Mouse (Mus musculus) hindbrain, embryonic 16.5 days (tissue): ENCODE results near the gene Calhm2. TPM values are rescaled to one million over a fixed set of nuclear protein-coding genes. Genes with fewer than 3 reads are reported as not detected.

Source experiments
- ATAC-seq: fragments of 200-750 bp; cut with Nextera tagmentation; 2 replicates; pipeline ENCODE4 v1.8.0; 2017; ENCODE audit warnings: moderate TSS enrichment, moderate library complexity
- H3K27ac ChIP-seq: fragments of 300-500 bp; sonication (generic); 2 replicates; pipeline ENCODE4 v1.5.1; 2014; ENCODE audit warnings: low read depth, mild to moderate bottlenecking, control low read depth, low read length, moderate library complexity
- H3K27me3 ChIP-seq: fragments of 300-500 bp; sonication (generic); replicated peaks from 2 replicates; pipeline ENCODE4 v1.6.1; 2014; ENCODE audit warnings: low read length; ENCODE audit not compliant: control insufficient read depth, insufficient read depth
- H3K36me3 ChIP-seq: fragments of 300-500 bp; sonication (generic); 2 replicates; pipeline ENCODE4 v1.6.1; 2014; ENCODE audit warnings: mild to moderate bottlenecking, low read length, moderate library complexity, mixed read lengths; ENCODE audit not compliant: control insufficient read depth, insufficient read depth
- H3K4me1 ChIP-seq: fragments of 300-500 bp; sonication (generic); 2 replicates; pipeline ENCODE4 v1.6.1; 2014; ENCODE audit warnings: low read depth, low read length; ENCODE audit not compliant: control insufficient read depth, insufficient read depth
- H3K4me2 ChIP-seq: fragments of 300-500 bp; sonication (generic); 2 replicates; pipeline ENCODE4 v1.6.1; 2014; ENCODE audit warnings: mild to moderate bottlenecking, low read length, control low read depth, moderate library complexity
- H3K4me3 ChIP-seq: fragments of 300-500 bp; sonication (generic); 2 replicates; pipeline ENCODE4 v1.5.1; 2014; ENCODE audit warnings: mild to moderate bottlenecking, low read length, control low read depth, moderate library complexity
- H3K9ac ChIP-seq: fragments of 300-500 bp; sonication (generic); 2 replicates; pipeline ENCODE4 v1.6.1; 2014; ENCODE audit warnings: low read depth, mild to moderate bottlenecking, control low read depth, low read length, moderate library complexity
- H3K9me3 ChIP-seq: fragments of 300-500 bp; sonication (generic); 2 replicates; pipeline ENCODE4 v1.6.1; 2014; ENCODE audit warnings: mild to moderate bottlenecking, low read length, moderate library complexity; ENCODE audit not compliant: control insufficient read depth
- WGBS: fragments of 180-500 bp; shearing (Covaris S2); extraction: QIAGEN DNeasy Blood & Tissue Kit; methylation state at CpG from one replicate; pipeline ENCODE4 v1.1.7; 2014; 5-methylcytosine and 5-hydroxymethylcytosine counted together
- polyA plus RNA-seq: library from polyadenylated mRNA; unstranded; fragments of >200 nt; fragmentation: Nextera tagmentation; extraction: Ambion mirVana; gene quantifications from 2 replicates; pipeline ENCODE4 v1.2.1, GENCODE M21; 2015

The Calhm2 gene
- polyA plus RNA-seq, 1 experiment from 2014 or later = 1.9 TPM

DNA sequence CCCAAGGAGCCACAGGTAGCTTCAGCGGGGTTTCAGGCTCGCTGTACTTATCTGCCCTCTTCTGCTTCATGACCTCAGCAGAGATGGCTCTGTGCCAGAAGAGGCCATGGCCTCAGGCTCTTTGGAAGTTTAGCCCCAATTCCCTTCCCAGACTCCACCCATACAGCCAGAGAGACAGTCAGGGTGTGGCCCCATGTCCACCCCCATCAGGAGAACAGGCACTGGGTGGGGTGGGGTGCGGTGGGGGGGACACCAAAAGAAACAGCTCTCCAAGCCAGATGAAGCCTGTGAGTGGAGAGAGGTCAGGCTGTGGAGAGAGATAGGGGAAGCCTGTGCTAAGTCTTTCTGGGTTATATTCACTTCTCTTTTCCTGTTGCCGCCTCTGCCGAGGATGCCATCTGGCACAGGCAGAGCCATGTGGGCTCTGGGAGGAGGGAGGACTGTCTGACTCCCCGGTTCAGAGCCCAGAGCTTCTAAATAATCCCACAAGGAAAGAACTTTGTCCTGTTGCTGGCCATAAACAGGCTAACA is 978 bp downstream of the Calhm2 start:
- Histone ChIP-seq H3K36me3 (no peaks in the 10 kb centered on the region; the same call in 1 of the 2 replicates), H3K27ac (peak overlapping the region; percentile 12; the same call in 1 of the 2 replicates), H3K9ac (peak overlapping the region; percentile 60), H3K4me3 (no peak overlapping the region; the same call in 1 of the 2 replicates), H3K9me3 (no peaks in the 10 kb centered on the region), H3K4me1 (peaks cover 10% of the 10 kb centered on the region), H3K4me2 (peak overlapping the region; percentile 58), H3K27me3 (no peaks in the 10 kb centered on the region)
- peak; percentile 54; the same call in 1 of the 2 replicates for ATAC-seq
- 44% methylated on average over 6 of the region's 6 CpGs for WGBS

DNA sequence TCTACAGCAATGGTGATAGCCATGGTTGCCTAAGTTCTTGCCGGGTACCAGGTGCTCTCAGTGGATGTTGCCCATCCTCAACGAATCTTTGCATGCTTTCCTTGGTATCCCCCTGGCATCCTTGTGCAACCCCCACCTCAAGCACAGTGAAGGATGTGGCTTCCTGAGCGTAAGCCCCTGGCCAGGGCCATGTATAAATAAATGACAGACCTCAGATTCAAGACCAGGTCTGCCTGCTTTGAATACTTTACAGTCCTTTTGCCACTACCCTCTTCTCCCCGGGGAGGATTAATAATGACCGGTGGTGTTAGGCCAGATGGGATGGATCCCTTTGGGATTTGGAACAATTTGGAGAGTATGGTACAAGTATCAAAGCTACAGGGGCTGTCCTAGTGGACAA is 1.9 kb downstream of the Calhm2 start:
- H3K36me3 ChIP-seq = peaks cover 4% of the 10 kb centered on the region
- 91% methylated on average over 5 of the region's 5 CpGs for WGBS
- no peak overlapping the region for H3K4me3 ChIP-seq
- peaks cover 10% of the 10 kb centered on the region for H3K4me1 ChIP-seq
- no peak for ATAC-seq
- no peak overlapping the region for H3K27ac ChIP-seq
- no peaks in the 10 kb centered on the region for H3K27me3 ChIP-seq
- no peak overlapping the region for H3K9ac ChIP-seq
- no peaks in the 10 kb centered on the region for H3K9me3 ChIP-seq
- H3K4me2 ChIP-seq = no peak overlapping the region

DNA sequence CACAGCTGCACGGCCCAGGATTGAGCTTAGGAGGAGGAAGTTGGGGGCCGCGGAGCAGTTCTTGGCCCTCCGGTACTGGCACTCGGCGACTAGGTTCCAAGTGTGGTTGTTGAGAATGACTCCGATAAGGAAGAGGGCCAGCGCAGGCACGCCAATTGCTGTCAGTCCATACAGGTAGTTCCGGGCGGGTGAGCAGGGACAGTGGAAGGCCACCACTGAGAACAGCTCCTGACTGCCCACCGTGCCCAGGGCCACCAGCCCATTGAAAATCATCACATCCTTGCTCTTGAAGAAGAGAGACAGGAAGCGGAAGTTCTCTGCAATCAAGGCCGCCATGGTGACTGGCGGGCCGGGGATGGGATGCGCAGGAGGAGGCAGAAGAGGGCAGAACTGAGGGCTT is 2.5 kb downstream of the Calhm2 start:
- Histone ChIP-seq H3K9me3 (no peaks in the 10 kb centered on the region), H3K27me3 (no peaks in the 10 kb centered on the region), H3K27ac (no peak overlapping the region), H3K4me2 (no peak overlapping the region), H3K36me3 (peaks cover 6% of the 10 kb centered on the region), H3K9ac (no peak overlapping the region), H3K4me1 (peaks cover 10% of the 10 kb centered on the region), H3K4me3 (no peak overlapping the region)
- 94% methylated on average over 17 of the region's 17 CpGs for WGBS
- ATAC-seq = no peak

DNA sequence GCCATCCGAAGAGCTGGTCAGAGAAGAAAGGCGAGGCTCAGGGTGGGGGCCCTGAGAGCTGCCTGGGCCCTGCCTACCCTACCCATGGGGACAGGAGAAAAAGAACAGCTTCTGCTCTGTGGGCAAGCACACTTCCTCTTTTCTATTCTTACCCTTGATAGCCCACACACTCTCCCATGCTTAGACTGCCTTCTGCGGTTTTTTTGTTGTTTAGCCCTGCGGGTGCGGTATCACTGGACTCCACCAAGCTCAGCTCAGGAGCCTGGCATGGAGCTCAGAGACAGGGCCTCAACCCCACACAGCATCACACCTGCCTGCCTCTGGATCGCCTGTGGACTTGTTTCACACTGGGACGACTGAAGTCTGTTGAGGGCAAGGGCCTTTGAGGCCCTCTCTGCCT is 4.9 kb downstream of the Calhm2 start:
- Histone ChIP-seq H3K27me3 (no peaks in the 10 kb centered on the region), H3K4me3 (no peak overlapping the region), H3K4me1 (peaks cover 10% of the 10 kb centered on the region), H3K36me3 (peaks cover 25% of the 10 kb centered on the region), H3K4me2 (no peak overlapping the region), H3K27ac (no peak overlapping the region), H3K9ac (no peak overlapping the region), H3K9me3 (no peaks in the 10 kb centered on the region)
- ATAC-seq = no peak
- 91% methylated on average over 7 of the region's 7 CpGs for WGBS

DNA sequence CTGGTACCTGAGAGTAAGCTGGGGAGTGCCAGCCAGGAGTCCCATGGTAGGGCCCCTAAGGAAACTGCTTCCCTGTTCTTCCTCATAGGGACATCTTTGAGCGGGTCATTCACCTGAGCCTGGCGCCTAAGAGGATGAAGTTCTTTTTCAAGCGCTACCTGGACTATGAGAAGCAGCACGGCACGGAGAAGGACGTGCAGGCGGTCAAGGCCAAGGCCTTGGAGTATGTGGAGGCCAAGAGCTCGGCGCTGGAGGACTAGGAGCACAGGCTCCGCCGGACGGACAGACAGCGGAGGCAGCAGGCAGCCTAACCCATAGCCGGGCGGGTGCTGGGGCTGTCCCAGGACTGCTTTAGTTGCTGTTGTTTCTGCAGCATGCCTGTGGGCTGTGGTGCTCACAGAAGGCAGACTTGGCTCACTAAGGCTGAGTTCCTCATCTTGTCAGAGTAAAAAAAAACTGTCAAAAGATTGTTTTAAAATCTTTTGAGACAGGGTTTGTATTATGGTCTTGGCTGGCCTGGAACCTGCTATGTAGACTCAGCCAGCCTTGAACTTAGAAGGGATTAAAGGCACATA is 7.5 kb downstream of the Calhm2 start:
- WGBS = 96% methylated on average over 15 of the region's 15 CpGs
- no peak overlapping the region for H3K9ac ChIP-seq
- H3K4me2 ChIP-seq = no peak overlapping the region
- H3K4me3 ChIP-seq = no peak overlapping the region
- no peak for ATAC-seq
- peaks cover 37% of the 10 kb centered on the region for H3K36me3 ChIP-seq
- no peaks in the 10 kb centered on the region for H3K27me3 ChIP-seq
- no peak overlapping the region for H3K27ac ChIP-seq
- H3K4me1 ChIP-seq = no peaks in the 10 kb centered on the region
- no peaks in the 10 kb centered on the region for H3K9me3 ChIP-seq

DNA sequence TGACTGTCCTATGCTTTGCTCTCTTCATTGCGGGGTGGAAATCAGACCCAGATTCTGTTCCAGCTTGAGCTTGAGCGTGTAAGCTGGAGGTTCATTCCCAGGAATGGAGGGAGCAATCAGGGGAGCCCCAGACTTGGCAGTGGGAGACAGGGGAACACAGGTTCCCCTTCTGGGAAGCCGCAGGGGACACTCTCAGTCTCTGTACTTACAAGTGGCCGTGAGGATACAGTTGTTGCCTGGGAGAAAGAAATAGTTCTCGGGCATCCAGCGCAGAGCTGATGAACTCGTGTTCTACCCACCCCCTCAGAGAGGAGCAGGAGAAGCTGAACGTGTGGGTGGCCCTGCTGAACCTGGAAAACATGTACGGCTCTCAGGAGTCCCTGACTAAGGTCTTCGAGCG is 9.3 kb downstream of the Calhm2 start:
- no peaks in the 10 kb centered on the region for H3K27me3 ChIP-seq
- H3K27ac ChIP-seq = no peak overlapping the region
- no peaks in the 10 kb centered on the region for H3K9me3 ChIP-seq
- H3K36me3 ChIP-seq = peaks cover 48% of the 10 kb centered on the region
- no peaks in the 10 kb centered on the region for H3K4me1 ChIP-seq
- no peak for ATAC-seq
- H3K4me3 ChIP-seq = no peak overlapping the region
- no peak overlapping the region for H3K4me2 ChIP-seq
- H3K9ac ChIP-seq = no peak overlapping the region
- WGBS = 92% methylated on average over 11 of the region's 11 CpGs

DNA sequence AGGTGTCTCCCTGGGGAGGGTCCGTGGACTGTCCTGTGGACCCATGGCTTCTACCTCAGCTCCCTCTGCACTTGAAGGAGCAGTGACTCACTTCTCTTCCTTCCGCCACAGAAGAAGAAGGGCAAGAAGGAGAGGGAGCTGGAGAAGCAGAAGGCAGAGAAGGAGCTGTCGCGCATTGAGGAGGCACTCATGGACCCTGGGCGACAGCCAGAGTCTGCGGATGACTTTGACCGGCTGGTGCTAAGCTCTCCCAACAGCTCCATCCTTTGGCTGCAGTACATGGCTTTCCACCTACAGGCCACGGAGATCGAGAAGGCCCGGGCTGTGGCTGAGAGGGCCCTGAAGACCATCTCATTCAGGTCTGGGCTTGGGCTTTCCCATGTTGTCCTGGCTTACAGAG is 9.9 kb downstream of the Calhm2 start:
- Histone ChIP-seq H3K4me3 (no peak overlapping the region), H3K9ac (no peak overlapping the region), H3K4me2 (no peak overlapping the region), H3K9me3 (no peaks in the 10 kb centered on the region), H3K27me3 (no peaks in the 10 kb centered on the region), H3K4me1 (no peaks in the 10 kb centered on the region), H3K27ac (no peak overlapping the region), H3K36me3 (peaks cover 48% of the 10 kb centered on the region)
- no peak for ATAC-seq
- 98% methylated on average over 10 of the region's 10 CpGs for WGBS

DNA sequence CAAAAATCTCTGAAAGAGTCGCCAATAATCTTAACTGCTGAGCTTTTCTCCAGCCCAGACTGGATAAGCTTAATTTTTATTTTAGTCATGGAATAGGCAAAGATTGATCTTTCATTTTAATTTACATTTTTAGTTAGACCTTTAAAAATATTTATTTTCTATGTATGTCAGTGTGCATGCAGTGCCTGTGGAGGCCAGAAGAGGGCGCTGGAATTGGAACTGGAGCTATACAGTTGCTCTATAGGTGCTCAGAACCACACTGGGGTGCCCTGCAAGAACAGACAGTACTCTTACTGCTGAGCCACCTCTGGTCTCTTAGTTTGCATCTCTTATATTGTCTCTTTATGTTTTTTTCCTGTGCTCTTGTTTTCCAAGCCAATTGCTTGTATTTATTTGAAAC is 15.3 kb downstream of the Calhm2 start:
- Histone ChIP-seq H3K27ac (no peak overlapping the region), H3K4me3 (no peak overlapping the region), H3K36me3 (peaks cover 37% of the 10 kb centered on the region), H3K9me3 (no peaks in the 10 kb centered on the region), H3K4me2 (no peak overlapping the region), H3K9ac (no peak overlapping the region), H3K27me3 (no peaks in the 10 kb centered on the region), H3K4me1 (no peaks in the 10 kb centered on the region)
- no peak for ATAC-seq
- 30% methylated on average over 2 of the region's 2 CpGs for WGBS

DNA sequence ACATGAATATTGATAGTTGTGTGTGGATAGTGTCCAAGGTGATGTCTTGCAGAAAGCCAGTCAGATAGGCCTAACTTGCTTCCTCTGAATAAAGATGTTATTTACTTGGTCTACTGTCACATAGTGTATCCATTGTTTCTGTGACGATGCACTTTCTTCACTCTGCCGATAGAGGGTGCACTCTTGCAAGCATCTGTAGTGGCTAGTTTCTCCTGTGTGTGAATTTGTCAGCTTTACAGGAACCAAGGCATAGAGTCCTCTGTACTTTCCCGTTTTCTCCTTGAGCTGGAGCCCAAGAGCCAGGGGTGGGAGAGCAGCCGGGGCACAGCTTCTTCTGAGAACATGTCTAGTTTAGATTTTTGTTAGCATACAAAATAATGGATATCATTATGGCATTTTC is 17.0 kb downstream of the Calhm2 start:
- Histone ChIP-seq H3K4me2 (no peak overlapping the region), H3K27ac (no peak overlapping the region), H3K9ac (no peak overlapping the region), H3K4me1 (no peaks in the 10 kb centered on the region), H3K9me3 (no peaks in the 10 kb centered on the region), H3K36me3 (peaks cover 36% of the 10 kb centered on the region), H3K27me3 (no peaks in the 10 kb centered on the region), H3K4me3 (no peak overlapping the region)
- 42% methylated on average over 4 of the region's 4 CpGs for WGBS
- no peak for ATAC-seq
